Mouse (Mus musculus): ENCODE measurements around the gene Filip1l. TPM values are rescaled to one million over a fixed set of nuclear protein-coding genes. Genes with fewer than 3 reads are reported as not detected.
A peak's percentile ranks its signal among the peaks of the same experiment; 100 is the strongest.

Gene Filip1l
- total RNA-seq, 2 experiments from 2014 or later, result 3.5 to 5.1 TPM

GRCm38 (mm10) chr16:57396249-57396648 is 43.4 kb downstream of the Filip1l start:
- DNase-seq (ENCODE audit: low spot score in 2 of 2), result no peak

GRCm38 (mm10) chr16:57397845-57398244 is 45.0 kb downstream of the Filip1l start:
- DNase-seq (ENCODE audit: low spot score in 2 of 2), result no peak

- DNase-seq (ENCODE audit: low spot score in 2 of 2), result peak; percentile 55 to 77
These were observed 45.7 kb downstream of the Filip1l start for GRCm38 (mm10) chr16:57398387-57399214.

GRCm38 (mm10) chr16:57399566-57399965 is 46.7 kb downstream of the Filip1l start:
- DNase-seq (ENCODE audit: low spot score in 2 of 2), result no peak

- no peak for DNase-seq (ENCODE audit: low spot score in 2 of 2)
These were observed 48.8 kb downstream of the Filip1l start for GRCm38 (mm10) chr16:57401702-57402101.

GRCm38 (mm10) chr16:57402910-57403309 is 50.0 kb downstream of the Filip1l start:
- DNase-seq (ENCODE audit: low spot score in 2 of 2), result no peak

GRCm38 (mm10) chr16:57403825-57404224 is 50.9 kb downstream of the Filip1l start:
- DNase-seq (ENCODE audit: low spot score in 2 of 2), result no peak

GRCm38 (mm10) chr16:57412766-57413165 is 59.9 kb downstream of the Filip1l start:
- DNase-seq (ENCODE audit: low spot score in 2 of 2), result no peak

GRCm38 (mm10) chr16:57416049-57416448 is 63.2 kb downstream of the Filip1l start:
- peak in 1 of 2 experiments; percentile 46 for DNase-seq (ENCODE audit: low spot score in 2 of 2)

- no peak for DNase-seq (ENCODE audit: low spot score in 2 of 2)
These were observed 64.1 kb downstream of the Filip1l start for GRCm38 (mm10) chr16:57417017-57417416.

- no peak for DNase-seq (ENCODE audit: low spot score in 2 of 2)
These were observed 65.1 kb downstream of the Filip1l start for GRCm38 (mm10) chr16:57417955-57418354.

GRCm38 (mm10) chr16:57419332-57419731 is 66.4 kb downstream of the Filip1l start:
- DNase-seq (ENCODE audit: low spot score in 2 of 2), result no peak

GRCm38 (mm10) chr16:57419881-57420280 is 67.0 kb downstream of the Filip1l start:
- DNase-seq (ENCODE audit: low spot score in 2 of 2), result no peak

GRCm38 (mm10) chr16:57420773-57421556 is 68.1 kb downstream of the Filip1l start:
- DNase-seq (ENCODE audit: low spot score in 2 of 2), result no peak

GRCm38 (mm10) chr16:57421680-57422417 is 69.0 kb downstream of the Filip1l start:
- DNase-seq (ENCODE audit: low spot score in 2 of 2), result no peak

- no peak for DNase-seq (ENCODE audit: low spot score in 2 of 2)
These were observed 70.3 kb downstream of the Filip1l start for GRCm38 (mm10) chr16:57423001-57423800.

GRCm38 (mm10) chr16:57426680-57427079 is 73.8 kb downstream of the Filip1l start:
- no peak for DNase-seq (ENCODE audit: low spot score in 2 of 2)

GRCm38 (mm10) chr16:57427516-57428285 is 74.8 kb downstream of the Filip1l start:
- DNase-seq (ENCODE audit: low spot score in 2 of 2), result no peak

GRCm38 (mm10) chr16:57428977-57429376 is 76.1 kb downstream of the Filip1l start:
- DNase-seq (ENCODE audit: low spot score in 2 of 2), result no peak

- no peak for DNase-seq (ENCODE audit: low spot score in 2 of 2)
These were observed 78.4 kb downstream of the Filip1l start for GRCm38 (mm10) chr16:57431294-57431693.

Data from layer of hippocampus, postnatal 14 days (tissue).